Mouse (Mus musculus) small intestine, adult 2 months (tissue): ENCODE measurements around the gene Cep131. TPM values are rescaled to one million over a fixed set of nuclear protein-coding genes. Genes with fewer than 3 reads are reported as not detected.

Experiments
- H3K27ac ChIP-seq: fragments of 200-500 bp; 2 replicates; pipeline ENCODE4 v1.5.1; 2012; ENCODE audit warnings: low read depth, low read length, control low read depth, inconsistent platforms; ENCODE audit not compliant: insufficient read depth
- H3K27me3 ChIP-seq: fragments of 200-500 bp; 2 replicates; pipeline ENCODE4 v1.6.1; 2012; ENCODE audit warnings: mild to moderate bottlenecking, moderate library complexity, low read length, inconsistent platforms; ENCODE audit not compliant: control insufficient read depth, insufficient read depth
- H3K36me3 ChIP-seq: fragments of 200-500 bp; 2 replicates; pipeline ENCODE4 v1.6.1; 2012; ENCODE audit warnings: mild to moderate bottlenecking, low read length, control low read depth, inconsistent platforms; ENCODE audit not compliant: control insufficient read depth, insufficient read depth
- H3K4me1 ChIP-seq: fragments of 200-500 bp; 2 replicates; pipeline ENCODE4 v1.6.1; 2012; ENCODE audit warnings: low read length, inconsistent platforms, mixed read lengths; ENCODE audit not compliant: control insufficient read depth, insufficient read depth, insufficient read length
- H3K4me3 ChIP-seq: fragments of 200-500 bp; 2 replicates; pipeline ENCODE4 v1.5.1; 2012; ENCODE audit warnings: low read depth, mild to moderate bottlenecking, control low read depth, inconsistent platforms, low read length, moderate library complexity
- CTCF ChIP-seq: fragments of 200-500 bp; IDR thresholded peaks from 2 replicates; pipeline ENCODE4 v1.5.1; 2012; ENCODE audit warnings: low read depth, mild to moderate bottlenecking, control low read depth, inconsistent platforms, low read length, moderate library complexity, mixed read lengths; ENCODE audit not compliant: insufficient replicate concordance, insufficient read length; ENCODE audit errors: extremely low read depth
- POLR2A ChIP-seq: fragments of 200-500 bp; IDR thresholded peaks from 2 replicates; pipeline ENCODE4 v1.6.1; 2012; ENCODE audit warnings: low read depth, mild to moderate bottlenecking, control low read depth, inconsistent platforms, low read length, moderate library complexity
- WGBS: fragments of 180-500 bp; shearing (Covaris S2); methylation state at CpG from one replicate; pipeline ENCODE4 v1.1.7; 2018; 5-methylcytosine and 5-hydroxymethylcytosine counted together
- polyA plus RNA-seq: library from polyadenylated mRNA; depleted of rRNA; stranded (reverse); fragments of >200 nt; gene quantifications from 2 replicates; pipeline ENCODE4 v1.2.3, GENCODE M21; 2012

Gene Cep131
- polyA plus RNA-seq, 1 experiment, result 3.2 TPM

- peaks cover 30% of the 10 kb centered on the region for H3K27me3 ChIP-seq
- TF ChIP-seq CTCF, result no peak
- TF ChIP-seq POLR2A, result no peak
- peaks cover 7% of the 10 kb centered on the region for H3K4me1 ChIP-seq
- H3K36me3 ChIP-seq, result no peaks in the 10 kb centered on the region
- WGBS, result 70% methylated on average over 4 of the region's 4 CpGs
- no peak overlapping the region for H3K4me3 ChIP-seq
- H3K27ac ChIP-seq, result no peak overlapping the region
These were observed 41.3 kb downstream of the Cep131 start for GRCm38 (mm10) chr11:120045341-120045740.

GRCm38 (mm10) chr11:120042141-120042838 lies 44.3 kb downstream of the Cep131 start:
- peaks cover 16% of the 10 kb centered on the region for H3K27me3 ChIP-seq
- peak overlapping the region; percentile 40 for H3K27ac ChIP-seq
- TF ChIP-seq POLR2A (no peak), CTCF (no peak)
- no peaks in the 10 kb centered on the region for H3K36me3 ChIP-seq
- no peak overlapping the region for H3K4me3 ChIP-seq
- H3K4me1 ChIP-seq, result peaks cover 7% of the 10 kb centered on the region
- WGBS, result 66% methylated on average over 7 of the region's 7 CpGs

GRCm38 (mm10) chr11:120041191-120042123 lies 45.2 kb downstream of the Cep131 start:
- Histone ChIP-seq H3K4me3 (peak overlapping the region; percentile 22; the same call in 1 of the 2 replicates), H3K36me3 (no peaks in the 10 kb centered on the region), H3K27me3 (peaks cover 8% of the 10 kb centered on the region), H3K4me1 (peaks cover 5% of the 10 kb centered on the region), H3K27ac (peak overlapping the region; percentile 41; the same call in 1 of the 2 replicates)
- WGBS, result 61% methylated on average over 13 of the region's 13 CpGs
- TF ChIP-seq CTCF, result no peak
- TF ChIP-seq POLR2A, result no peak

GRCm38 (mm10) chr11:120040440-120040839 lies 46.2 kb downstream of the Cep131 start:
- no peaks in the 10 kb centered on the region for H3K36me3 ChIP-seq
- H3K27me3 ChIP-seq, result no peaks in the 10 kb centered on the region
- TF ChIP-seq CTCF, result no peak
- TF ChIP-seq POLR2A, result no peak
- H3K4me1 ChIP-seq, result peaks cover 5% of the 10 kb centered on the region
- no peak overlapping the region for H3K27ac ChIP-seq
- no peak overlapping the region for H3K4me3 ChIP-seq
- 66% methylated on average over 8 of the region's 8 CpGs for WGBS

- Histone ChIP-seq H3K27me3 (no peaks in the 10 kb centered on the region), H3K4me3 (no peak overlapping the region), H3K36me3 (no peaks in the 10 kb centered on the region), H3K4me1 (peaks cover 5% of the 10 kb centered on the region), H3K27ac (no peak overlapping the region)
- TF ChIP-seq POLR2A, result no peak
- TF ChIP-seq CTCF, result no peak
- WGBS, result 45% methylated on average over 4 of the region's 4 CpGs
These were observed 47.0 kb downstream of the Cep131 start for GRCm38 (mm10) chr11:120039581-120039980.

GRCm38 (mm10) chr11:120034762-120035161 lies 51.9 kb downstream of the Cep131 start:
- Histone ChIP-seq H3K4me3 (no peak overlapping the region), H3K4me1 (peaks cover 3% of the 10 kb centered on the region), H3K27me3 (no peaks in the 10 kb centered on the region), H3K27ac (no peak overlapping the region), H3K36me3 (no peaks in the 10 kb centered on the region)
- TF ChIP-seq CTCF (no peak), POLR2A (no peak)
- 57% methylated on average over 5 of the region's 5 CpGs for WGBS

GRCm38 (mm10) chr11:120034306-120034705 lies 52.3 kb downstream of the Cep131 start:
- WGBS, result 42% methylated on average over 3 of the region's 3 CpGs
- no peaks in the 10 kb centered on the region for H3K27me3 ChIP-seq
- H3K36me3 ChIP-seq, result no peaks in the 10 kb centered on the region
- peaks cover 6% of the 10 kb centered on the region for H3K4me1 ChIP-seq
- H3K27ac ChIP-seq, result no peak overlapping the region
- no peak for TF ChIP-seq POLR2A
- no peak for TF ChIP-seq CTCF
- no peak overlapping the region for H3K4me3 ChIP-seq
